Mouse (Mus musculus) kidney, postnatal 14 days (tissue): ENCODE results near the gene Sult2a2.
"Not testable (repeated sequence)": the region's sequence is repeated elsewhere in the genome, so short reads cannot be mapped to it uniquely, and the experiment has no call there.

Source experiments
- DNase-seq: peaks from one replicate; pipeline ENCODE4 v3.0.0; 2022; ENCODE audit warnings: mixed read lengths

Gene Sult2a2

GRCm38 (mm10) chr7:13733205-13733604 lies at the start of gene Sult2a2:
TSS of gene Sult2a2 (plus strand) at chr7:13733505.
- DNase-seq = not testable (repeated sequence)

- DNase-seq = no peak
Observed at GRCm38 (mm10) chr7:13813913-13814312, 80.6 kb downstream of the Sult2a2 start.
